18 mouse cellular contexts compared by ENCODE assay signal in the genomic region with DNA sequence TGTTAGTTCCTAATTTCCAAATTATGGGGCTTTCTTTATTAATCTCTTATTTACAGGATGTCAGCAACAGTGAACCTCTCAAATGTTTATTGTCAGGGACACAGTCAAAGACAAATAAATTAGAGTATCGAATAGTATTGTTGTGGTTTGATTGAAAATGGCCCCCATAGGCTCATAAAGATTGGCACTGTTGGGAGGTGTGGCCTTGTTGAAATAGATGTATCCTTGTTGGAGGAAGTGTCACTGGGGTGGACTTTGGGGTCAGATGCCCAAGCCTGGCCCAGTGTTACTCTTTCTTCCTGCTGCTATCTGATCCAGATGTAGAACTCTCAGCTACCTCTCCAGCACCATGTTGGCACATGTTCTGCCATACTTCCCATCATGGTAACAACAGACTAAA.
DNase-seq lines count a peak whose midpoint lies in the region; ATAC-seq lines count a peak whose summit lies in the region.
"Had no signal": no experiment of that assay in that cellular context is flagged by ENCODE, and none has a peak within 500 bp of the region (broad histone marks: within the 10 kb centered on the region; RNA-seq: fewer than 3 reads in every experiment).

No protein-coding gene starts in this region.

- no peak overlapping the region for H3K4me2 ChIP-seq in hindbrain, embryonic 12.5 days (replicated peaks)
- H3K4me2 ChIP-seq in midbrain, embryonic 12.5 days (replicated peaks), result no peak overlapping the region
- H3K4me2 ChIP-seq in midbrain, embryonic 14.5 days (ENCODE audit: low read length), result no peak overlapping the region
- no peak overlapping the region for H3K4me2 ChIP-seq in midbrain, embryonic 16.5 days (ENCODE audit: low read length)
- no peak overlapping the region for H3K4me2 ChIP-seq in neural tube, embryonic 13.5 days
- H3K4me2 ChIP-seq: embryonic facial prominence, embryonic 15.5 days; forebrain, embryonic 13.5 days; heart, embryonic 13.5 days had no signal

- WGBS in hindbrain, embryonic 12.5 days, result 74% methylated on average over 1 of the region's 1 CpGs
- 84% methylated on average over 1 of the region's 1 CpGs for WGBS in hindbrain, embryonic 10.5 days
- WGBS in midbrain, embryonic 12.5 days, result 91% methylated on average over 1 of the region's 1 CpGs
- WGBS in midbrain, embryonic 14.5 days, result 90% methylated on average over 1 of the region's 1 CpGs
- 96% methylated on average over 1 of the region's 1 CpGs for WGBS in midbrain, embryonic 16.5 days
- WGBS in neural tube, embryonic 13.5 days, result 12% methylated on average over 1 of the region's 1 CpGs

- no peaks in the 10 kb centered on the region for H3K27me3 ChIP-seq in hindbrain, embryonic 12.5 days
- H3K27me3 ChIP-seq in hindbrain, embryonic 10.5 days (ENCODE audit: insufficient read depth, poor library complexity, severe bottlenecking), result no peaks in the 10 kb centered on the region
- no peaks in the 10 kb centered on the region for H3K27me3 ChIP-seq in midbrain, embryonic 12.5 days
- H3K27me3 ChIP-seq in midbrain, embryonic 14.5 days (ENCODE audit: control insufficient read depth, insufficient read depth, low read length), result no peaks in the 10 kb centered on the region
- no peaks in the 10 kb centered on the region for H3K27me3 ChIP-seq in midbrain, embryonic 16.5 days (ENCODE audit: control insufficient read depth, insufficient read depth, low read depth, low read length)
- no peaks in the 10 kb centered on the region for H3K27me3 ChIP-seq in neural tube, embryonic 13.5 days
- H3K27me3 ChIP-seq: embryonic facial prominence, embryonic 15.5 days; forebrain, embryonic 13.5 days; heart, embryonic 13.5 days had no signal

- no peak overlapping the region for H3K9ac ChIP-seq in hindbrain, embryonic 12.5 days
- no peak overlapping the region for H3K9ac ChIP-seq in midbrain, embryonic 12.5 days (replicated peaks)
- no peak overlapping the region for H3K9ac ChIP-seq in midbrain, embryonic 14.5 days (replicated peaks; ENCODE audit: low read length)
- H3K9ac ChIP-seq in midbrain, embryonic 16.5 days (ENCODE audit: low read depth, low read length), result no peak overlapping the region
- H3K9ac ChIP-seq in neural tube, embryonic 13.5 days, result no peak overlapping the region
- H3K9ac ChIP-seq: embryonic facial prominence, embryonic 15.5 days; forebrain, embryonic 13.5 days; heart, embryonic 13.5 days had no signal

- no peak for DNase-seq in hindbrain, embryonic 10.5 days (ENCODE audit: low spot score)
- no peak for DNase-seq in midbrain, embryonic 14.5 days
- no peak for DNase-seq in ovary, postnatal 14 days (ENCODE audit: low spot score)
- DNase-seq in cerebellum, adult 9-10 months, result no peak
- DNase-seq: adrenal gland, adult 2 months; adrenal gland, postnatal 25 days; cerebellum, adult 18-20 months; gastrocnemius, postnatal 36 days; heart, adult 11 months; heart, postnatal 36 days had no signal

- no peaks in the 10 kb centered on the region for H3K9me3 ChIP-seq in hindbrain, embryonic 12.5 days (replicated peaks)
- H3K9me3 ChIP-seq in hindbrain, embryonic 10.5 days, result no peaks in the 10 kb centered on the region
- no peaks in the 10 kb centered on the region for H3K9me3 ChIP-seq in midbrain, embryonic 12.5 days
- no peaks in the 10 kb centered on the region for H3K9me3 ChIP-seq in midbrain, embryonic 14.5 days (ENCODE audit: control insufficient read depth, low read length)
- H3K9me3 ChIP-seq in midbrain, embryonic 16.5 days (replicated peaks; ENCODE audit: control insufficient read depth, low read length, poor library complexity, severe bottlenecking), result no peaks in the 10 kb centered on the region
- H3K9me3 ChIP-seq in neural tube, embryonic 13.5 days, result no peaks in the 10 kb centered on the region
- H3K9me3 ChIP-seq: embryonic facial prominence, embryonic 15.5 days; forebrain, embryonic 13.5 days; heart, embryonic 13.5 days had no signal

- ATAC-seq in hindbrain, embryonic 12.5 days (ENCODE audit: low FRiP score), result peak; percentile 51; the same call in 1 of the 2 replicates
- ATAC-seq in midbrain, embryonic 12.5 days (ENCODE audit: low FRiP score, low read depth), result 0 out of 2 replicates have a peak, but pooled peaks have one; percentile 27
- ATAC-seq in midbrain, embryonic 14.5 days (ENCODE audit: low FRiP score, low TSS enrichment), result no peak
- ATAC-seq in midbrain, embryonic 16.5 days, result 0 out of 2 replicates have a peak, but pooled peaks have one; percentile 7
- ATAC-seq in neural tube, embryonic 13.5 days (ENCODE audit: low read depth), result peak; percentile 40; the same call in 1 of the 2 replicates

- H3K36me3 ChIP-seq in hindbrain, embryonic 12.5 days, result no peaks in the 10 kb centered on the region
- H3K36me3 ChIP-seq in hindbrain, embryonic 10.5 days, result no peaks in the 10 kb centered on the region
- no peaks in the 10 kb centered on the region for H3K36me3 ChIP-seq in midbrain, embryonic 12.5 days
- no peaks in the 10 kb centered on the region for H3K36me3 ChIP-seq in midbrain, embryonic 14.5 days (ENCODE audit: control insufficient read depth, insufficient read depth, low read length)
- H3K36me3 ChIP-seq in midbrain, embryonic 16.5 days (ENCODE audit: control insufficient read depth, insufficient read depth, low read length), result no peaks in the 10 kb centered on the region
- H3K36me3 ChIP-seq in neural tube, embryonic 13.5 days, result no peaks in the 10 kb centered on the region
- H3K36me3 ChIP-seq: embryonic facial prominence, embryonic 15.5 days; heart, embryonic 13.5 days had no signal

- peaks cover 6% of the 10 kb centered on the region; the same call in 1 of the 2 replicates for H3K4me1 ChIP-seq in hindbrain, embryonic 12.5 days
- H3K4me1 ChIP-seq in hindbrain, embryonic 10.5 days (replicated peaks), result peaks cover 11% of the 10 kb centered on the region
- peaks cover 6% of the 10 kb centered on the region; the same call in 1 of the 2 replicates for H3K4me1 ChIP-seq in midbrain, embryonic 12.5 days
- peaks cover 7% of the 10 kb centered on the region for H3K4me1 ChIP-seq in midbrain, embryonic 14.5 days (ENCODE audit: control insufficient read depth, insufficient read depth, low read length)
- H3K4me1 ChIP-seq in midbrain, embryonic 16.5 days (ENCODE audit: control insufficient read depth, insufficient read depth, low read length), result peaks cover 3% of the 10 kb centered on the region
- H3K4me1 ChIP-seq in neural tube, embryonic 13.5 days (replicated peaks), result peaks cover 7% of the 10 kb centered on the region
- H3K4me1 ChIP-seq: embryonic facial prominence, embryonic 15.5 days; heart, embryonic 13.5 days had no signal

- H3K4me3 ChIP-seq in hindbrain, embryonic 12.5 days, result no peak overlapping the region
- H3K4me3 ChIP-seq in hindbrain, embryonic 10.5 days, result no peak overlapping the region
- H3K4me3 ChIP-seq in midbrain, embryonic 12.5 days, result no peak overlapping the region
- H3K4me3 ChIP-seq in midbrain, embryonic 14.5 days (replicated peaks; ENCODE audit: low read depth, low read length), result no peak overlapping the region
- no peak overlapping the region for H3K4me3 ChIP-seq in midbrain, embryonic 16.5 days (ENCODE audit: low read depth, low read length)
- H3K4me3 ChIP-seq in neural tube, embryonic 13.5 days, result no peak overlapping the region
- H3K4me3 ChIP-seq: embryonic facial prominence, embryonic 15.5 days; erythroblast, embryonic 14.5 days; forebrain, embryonic 13.5 days; heart, embryonic 13.5 days had no signal

- H3K27ac ChIP-seq in hindbrain, embryonic 12.5 days, result no peak overlapping the region
- H3K27ac ChIP-seq in hindbrain, embryonic 10.5 days, result no peak overlapping the region
- no peak overlapping the region for H3K27ac ChIP-seq in midbrain, embryonic 12.5 days (replicated peaks)
- H3K27ac ChIP-seq in midbrain, embryonic 14.5 days (replicated peaks; ENCODE audit: low read depth, low read length), result no peak overlapping the region
- no peak overlapping the region for H3K27ac ChIP-seq in midbrain, embryonic 16.5 days (ENCODE audit: low read length)
- H3K27ac ChIP-seq in neural tube, embryonic 13.5 days (replicated peaks), result no peak overlapping the region
- H3K27ac ChIP-seq: embryonic facial prominence, embryonic 15.5 days; heart, embryonic 13.5 days had no signal
